Mouse (Mus musculus) G1E (cell line): Measurements from ENCODE around the gene Dcst2. TPM values are rescaled to one million over a fixed set of nuclear protein-coding genes. Genes with fewer than 3 reads are reported as not detected.

Experiments
- ATAC-seq: 2 replicates; pipeline ENCODE4 v1.8.0; 2016; ENCODE audit warnings: mild to moderate bottlenecking; ENCODE audit not compliant: insufficient number of reproducible peaks, poor library complexity, low FRiP score, severe bottlenecking; ENCODE audit errors: extremely low read depth
- DNase-seq: peaks from one replicate; pipeline ENCODE4 v3.0.0; 2012; ENCODE audit warnings: low spot score
- H3K27me3 ChIP-seq: 2 replicates; pipeline ENCODE4 v1.6.1; 2012; ENCODE audit warnings: mild to moderate bottlenecking, low read length, inconsistent platforms; ENCODE audit not compliant: insufficient read depth
- H3K36me3 ChIP-seq: replicated peaks from 2 replicates; pipeline ENCODE3; 2012; ENCODE audit warnings: mild to moderate bottlenecking, inconsistent platforms
- H3K4me1 ChIP-seq: 2 replicates; pipeline ENCODE4 v1.6.1; 2012; ENCODE audit warnings: low read depth, low read length, inconsistent platforms, mixed read lengths; ENCODE audit not compliant: insufficient read depth
- H3K4me3 ChIP-seq: 2 replicates; pipeline ENCODE4 v1.5.1; 2012; ENCODE audit warnings: low read depth, mild to moderate bottlenecking, inconsistent platforms, low read length, moderate library complexity, mixed read lengths
- H3K9me3 ChIP-seq: replicated peaks from 2 replicates; pipeline ENCODE4 v1.6.1; 2012; ENCODE audit warnings: inconsistent platforms
- CTCF ChIP-seq: IDR thresholded peaks from 2 replicates; pipeline ENCODE4 v1.5.1; 2012; ENCODE audit warnings: low read depth, low read length, inconsistent platforms, mixed read lengths
- GATA1 ChIP-seq: IDR thresholded peaks from 2 replicates; pipeline ENCODE4 v1.6.1; 2012; ENCODE audit warnings: borderline replicate concordance, low read length, inconsistent platforms, mixed read lengths
- GATA2 ChIP-seq: IDR thresholded peaks from 2 replicates; pipeline ENCODE4 v1.6.1; 2012; ENCODE audit warnings: low read depth, low read length, inconsistent platforms, borderline replicate concordance
- POLR2AphosphoS5 ChIP-seq: IDR thresholded peaks from 2 replicates; pipeline ENCODE4 v1.6.1; 2012; ENCODE audit warnings: low read depth, low read length, inconsistent platforms; ENCODE audit not compliant: insufficient replicate concordance
- TAL1 ChIP-seq: conservative IDR thresholded peaks from 2 replicates; pipeline ENCODE4 v1.6.1; 2012; ENCODE audit warnings: low read depth, low read length, inconsistent platforms, mixed read lengths
- polyA plus RNA-seq: library from polyadenylated mRNA; stranded (reverse); fragments of >175 nt; gene quantifications from 2 replicates; pipeline ENCODE4 v1.2.3, GENCODE M21; 2012
- total RNA-seq, 2 experiments: library from RNA; stranded (forward) in 1 of 2; stranded (reverse) in 1 of 2; fragments of 200-1000 nt in 1 of 2; fragments of >200 nt in 1 of 2; fragmentation: Nextera tagmentation in 1 of 2; gene quantifications; 2 replicates each; pipeline ENCODE4 v1.2.3; 2014 to 2017

Gene Dcst2
- total and polyA plus RNA-seq, 3 experiments: not detected

DNA sequence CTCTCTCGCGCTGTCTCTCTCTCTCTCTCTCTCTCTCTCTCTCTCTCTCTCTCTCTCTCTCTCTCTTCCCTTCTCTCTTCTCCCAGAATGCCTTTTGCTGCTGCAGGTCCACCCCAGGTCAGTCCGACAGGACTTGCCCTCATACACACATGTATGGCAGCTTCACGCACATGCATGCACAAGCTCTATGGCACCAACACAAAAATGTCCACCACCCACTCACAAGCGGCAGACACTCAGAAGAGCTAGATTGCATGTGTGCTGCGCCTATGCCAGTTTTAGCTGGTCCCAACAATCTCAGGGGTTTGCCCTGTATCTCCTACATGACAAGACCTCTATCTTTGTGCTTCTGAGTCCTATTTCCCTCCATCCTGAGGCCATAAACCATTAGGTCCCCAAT is 44.5 kb upstream of the Dcst2 start:
- H3K27me3 ChIP-seq: peaks cover 78% of the 10 kb centered on the region
- ATAC-seq (no peak), DNase-seq (no peak)
- no peaks in the 10 kb centered on the region for H3K36me3 ChIP-seq
- no peak overlapping the region for H3K4me3 ChIP-seq
- peaks cover 7% of the 10 kb centered on the region for H3K4me1 ChIP-seq
- H3K9me3 ChIP-seq: peaks cover 2% of the 10 kb centered on the region; the same call in 1 of the 2 replicates
- no peak for TF ChIP-seq POLR2AphosphoS5

- Histone ChIP-seq H3K36me3 (no peaks in the 10 kb centered on the region), H3K27me3 (peaks cover 78% of the 10 kb centered on the region), H3K4me3 (no peak overlapping the region), H3K4me1 (peaks cover 13% of the 10 kb centered on the region), H3K9me3 (peaks cover 2% of the 10 kb centered on the region; the same call in 1 of the 2 replicates)
- ATAC-seq (no peak), DNase-seq (no peak)
- TF ChIP-seq GATA1 (no peak), CTCF (no peak), GATA2 (no peak), TAL1 (no peak), POLR2AphosphoS5 (no peak)
Measured at GRCm38 (mm10) chr3:89318316-89318715, 43.5 kb upstream of the Dcst2 start.

- Histone ChIP-seq H3K4me1 (peaks cover 13% of the 10 kb centered on the region), H3K36me3 (no peaks in the 10 kb centered on the region), H3K27me3 (peaks cover 76% of the 10 kb centered on the region), H3K9me3 (peaks cover 2% of the 10 kb centered on the region; the same call in 1 of the 2 replicates), H3K4me3 (no peak overlapping the region)
- DNase-seq: no peak
- no peak for TF ChIP-seq GATA1
- TF ChIP-seq GATA2: no peak
- TF ChIP-seq CTCF: no peak
- TF ChIP-seq POLR2AphosphoS5: no peak
- no peak for TF ChIP-seq TAL1
- no peak for ATAC-seq
Measured at GRCm38 (mm10) chr3:89318971-89319590, 42.7 kb upstream of the Dcst2 start.

- no peak for ATAC-seq
- H3K36me3 ChIP-seq: no peaks in the 10 kb centered on the region
- peaks cover 13% of the 10 kb centered on the region for H3K4me1 ChIP-seq
Measured at GRCm38 (mm10) chr3:89319591-89320350, 42.0 kb upstream of the Dcst2 start.

GRCm38 (mm10) chr3:89320581-89321182 is 41.1 kb upstream of the Dcst2 start:
- peaks cover 70% of the 10 kb centered on the region for H3K27me3 ChIP-seq
- H3K4me1 ChIP-seq: peaks cover 10% of the 10 kb centered on the region
- no peaks in the 10 kb centered on the region for H3K36me3 ChIP-seq
- no peak overlapping the region for H3K4me3 ChIP-seq
- no peak for TF ChIP-seq TAL1
- no peak for TF ChIP-seq POLR2AphosphoS5
- no peak for TF ChIP-seq GATA1
- TF ChIP-seq CTCF: no peak
- peaks cover 2% of the 10 kb centered on the region; the same call in 1 of the 2 replicates for H3K9me3 ChIP-seq
- DNase-seq (no peak), ATAC-seq (no peak)

More at GRCm38 (mm10) chr3:89319591-89320350, 42.0 kb upstream of the Dcst2 start:
- TF ChIP-seq GATA2: no peak
- no peak for TF ChIP-seq TAL1
- TF ChIP-seq CTCF: no peak
- no peak for TF ChIP-seq POLR2AphosphoS5
- TF ChIP-seq GATA1: no peak
- peaks cover 2% of the 10 kb centered on the region; the same call in 1 of the 2 replicates for H3K9me3 ChIP-seq
- no peak overlapping the region for H3K4me3 ChIP-seq
- DNase-seq: no peak
- peaks cover 73% of the 10 kb centered on the region for H3K27me3 ChIP-seq

GRCm38 (mm10) chr3:89321183-89322130 is 40.3 kb upstream of the Dcst2 start:
- no peak for ATAC-seq

More at GRCm38 (mm10) chr3:89321183-89322130, 40.3 kb upstream of the Dcst2 start:
- H3K4me3 ChIP-seq: no peak overlapping the region
- no peaks in the 10 kb centered on the region for H3K36me3 ChIP-seq
- peaks cover 7% of the 10 kb centered on the region for H3K4me1 ChIP-seq
- H3K27me3 ChIP-seq: peaks cover 63% of the 10 kb centered on the region
- DNase-seq: no peak
- peaks cover 2% of the 10 kb centered on the region; the same call in 1 of the 2 replicates for H3K9me3 ChIP-seq
- TF ChIP-seq CTCF: no peak
- no peak for TF ChIP-seq POLR2AphosphoS5
- no peak for TF ChIP-seq GATA1
- no peak for TF ChIP-seq TAL1
- TF ChIP-seq GATA2: no peak
